Mouse (Mus musculus): ENCODE measurements around the gene Crat. TPM values are rescaled to one million over a fixed set of nuclear protein-coding genes. Genes with fewer than 3 reads are reported as not detected.

The Crat gene
- polyA plus RNA-seq, 1 experiment = 37.9 TPM

- no peak for TF ChIP-seq POLR2A (IDR thresholded peaks at IDR 0.05; ENCODE audit: borderline replicate concordance, control insufficient read depth, low read depth, low read length)
- no peak for TF ChIP-seq CTCF (IDR thresholded peaks at IDR 0.05; ENCODE audit: control insufficient read depth, insufficient read depth, low read length)
- H3K27ac ChIP-seq (ENCODE audit: control insufficient read depth, insufficient read depth, low read depth, low read length, poor library complexity) = no peak overlapping the region
- H3K4me1 ChIP-seq (ENCODE audit: control insufficient read depth, insufficient read depth, low read length) = no peaks in the 10 kb centered on the region
- WGBS = 15% methylated on average over 5 of the region's 5 CpGs
- no peak overlapping the region for H3K4me3 ChIP-seq (replicated peaks; ENCODE audit: control insufficient read depth, low read depth, low read length)
Observed at GRCm38 (mm10) chr2:30384814-30385213, 30.8 kb downstream of the Crat start.

- Histone ChIP-seq H3K4me1 (ENCODE audit: control insufficient read depth, insufficient read depth, low read length) (no peaks in the 10 kb centered on the region), H3K4me3 (replicated peaks; ENCODE audit: control insufficient read depth, low read depth, low read length) (no peak overlapping the region), H3K27ac (ENCODE audit: control insufficient read depth, insufficient read depth, low read depth, low read length, poor library complexity) (peak overlapping the region; percentile 46)
- WGBS = 73% methylated on average over 4 of the region's 4 CpGs
- TF ChIP-seq POLR2A (IDR thresholded peaks at IDR 0.05; ENCODE audit: borderline replicate concordance, control insufficient read depth, low read depth, low read length) (no peak), CTCF (IDR thresholded peaks at IDR 0.05; ENCODE audit: control insufficient read depth, insufficient read depth, low read length) (no peak)
Observed at GRCm38 (mm10) chr2:30381377-30381725, 34.3 kb downstream of the Crat start.

- Histone ChIP-seq H3K4me3 (replicated peaks; ENCODE audit: control insufficient read depth, low read depth, low read length) (no peak overlapping the region), H3K4me1 (ENCODE audit: control insufficient read depth, insufficient read depth, low read length) (no peaks in the 10 kb centered on the region), H3K27ac (ENCODE audit: control insufficient read depth, insufficient read depth, low read depth, low read length, poor library complexity) (peak overlapping the region; percentile 46)
- whole genome bisulfite sequencing = 70% methylated on average over 10 of the region's 10 CpGs
- TF ChIP-seq CTCF (IDR thresholded peaks at IDR 0.05; ENCODE audit: control insufficient read depth, insufficient read depth, low read length) (no peak), POLR2A (IDR thresholded peaks at IDR 0.05; ENCODE audit: borderline replicate concordance, control insufficient read depth, low read depth, low read length) (no peak)
Observed at GRCm38 (mm10) chr2:30380564-30381376, 34.8 kb downstream of the Crat start.

- TF ChIP-seq CTCF (IDR thresholded peaks at IDR 0.05; ENCODE audit: control insufficient read depth, insufficient read depth, low read length) (no peak), POLR2A (IDR thresholded peaks at IDR 0.05; ENCODE audit: borderline replicate concordance, control insufficient read depth, low read depth, low read length) (no peak)
- Histone ChIP-seq H3K27ac (ENCODE audit: control insufficient read depth, insufficient read depth, low read depth, low read length, poor library complexity) (peak overlapping the region; percentile 22; the same call in 1 of the 2 replicates), H3K4me3 (replicated peaks; ENCODE audit: control insufficient read depth, low read depth, low read length) (no peak overlapping the region), H3K4me1 (ENCODE audit: control insufficient read depth, insufficient read depth, low read length) (no peaks in the 10 kb centered on the region)
- WGBS = 85% methylated on average over 7 of the region's 7 CpGs
Observed at GRCm38 (mm10) chr2:30379307-30379706, 36.3 kb downstream of the Crat start.

GRCm38 (mm10) chr2:30377721-30378120 is 37.9 kb downstream of the Crat start:
- TF ChIP-seq CTCF (IDR thresholded peaks at IDR 0.05; ENCODE audit: control insufficient read depth, insufficient read depth, low read length) (peak; percentile 9; the same call in 1 of the 2 replicates), POLR2A (IDR thresholded peaks at IDR 0.05; ENCODE audit: borderline replicate concordance, control insufficient read depth, low read depth, low read length) (no peak)
- 80% methylated on average over 5 of the region's 5 CpGs for WGBS
- H3K27ac ChIP-seq (ENCODE audit: control insufficient read depth, insufficient read depth, low read depth, low read length, poor library complexity) = no peak overlapping the region
- no peaks in the 10 kb centered on the region for H3K4me1 ChIP-seq (ENCODE audit: control insufficient read depth, insufficient read depth, low read length)
- no peak overlapping the region for H3K4me3 ChIP-seq (replicated peaks; ENCODE audit: control insufficient read depth, low read depth, low read length)

- no peaks in the 10 kb centered on the region for H3K4me1 ChIP-seq (ENCODE audit: control insufficient read depth, insufficient read depth, low read length)
- H3K4me3 ChIP-seq (replicated peaks; ENCODE audit: control insufficient read depth, low read depth, low read length) = no peak overlapping the region
- no peak overlapping the region for H3K27ac ChIP-seq (ENCODE audit: control insufficient read depth, insufficient read depth, low read depth, low read length, poor library complexity)
- TF ChIP-seq CTCF (IDR thresholded peaks at IDR 0.05; ENCODE audit: control insufficient read depth, insufficient read depth, low read length) (no peak), POLR2A (IDR thresholded peaks at IDR 0.05; ENCODE audit: borderline replicate concordance, control insufficient read depth, low read depth, low read length) (no peak)
- 84% methylated on average over 10 of the region's 10 CpGs for WGBS
Observed at GRCm38 (mm10) chr2:30375893-30376292, 39.7 kb downstream of the Crat start.

- TF ChIP-seq CTCF (IDR thresholded peaks at IDR 0.05; ENCODE audit: control insufficient read depth, insufficient read depth, low read length) = no peak
- no peak for TF ChIP-seq POLR2A (IDR thresholded peaks at IDR 0.05; ENCODE audit: borderline replicate concordance, control insufficient read depth, low read depth, low read length)
- Histone ChIP-seq H3K4me3 (replicated peaks; ENCODE audit: control insufficient read depth, low read depth, low read length) (no peak overlapping the region), H3K27ac (ENCODE audit: control insufficient read depth, insufficient read depth, low read depth, low read length, poor library complexity) (no peak overlapping the region), H3K4me1 (ENCODE audit: control insufficient read depth, insufficient read depth, low read length) (no peaks in the 10 kb centered on the region)
- 94% methylated on average over 5 of the region's 5 CpGs for whole genome bisulfite sequencing
Observed at GRCm38 (mm10) chr2:30372726-30373125, 42.9 kb downstream of the Crat start.

GRCm38 (mm10) chr2:30371544-30371943 is 44.1 kb downstream of the Crat start:
- TF ChIP-seq CTCF (IDR thresholded peaks at IDR 0.05; ENCODE audit: control insufficient read depth, insufficient read depth, low read length) = no peak
- no peak for TF ChIP-seq POLR2A (IDR thresholded peaks at IDR 0.05; ENCODE audit: borderline replicate concordance, control insufficient read depth, low read depth, low read length)
- Histone ChIP-seq H3K4me1 (ENCODE audit: control insufficient read depth, insufficient read depth, low read length) (no peaks in the 10 kb centered on the region), H3K27ac (ENCODE audit: control insufficient read depth, insufficient read depth, low read depth, low read length, poor library complexity) (no peak overlapping the region), H3K4me3 (replicated peaks; ENCODE audit: control insufficient read depth, low read depth, low read length) (no peak overlapping the region)
- 90% methylated on average over 8 of the region's 8 CpGs for WGBS

Measured in bone marrow, adult 2 months (tissue).